Mouse (Mus musculus): ENCODE measurements around the gene Fgfr2.

DNA sequence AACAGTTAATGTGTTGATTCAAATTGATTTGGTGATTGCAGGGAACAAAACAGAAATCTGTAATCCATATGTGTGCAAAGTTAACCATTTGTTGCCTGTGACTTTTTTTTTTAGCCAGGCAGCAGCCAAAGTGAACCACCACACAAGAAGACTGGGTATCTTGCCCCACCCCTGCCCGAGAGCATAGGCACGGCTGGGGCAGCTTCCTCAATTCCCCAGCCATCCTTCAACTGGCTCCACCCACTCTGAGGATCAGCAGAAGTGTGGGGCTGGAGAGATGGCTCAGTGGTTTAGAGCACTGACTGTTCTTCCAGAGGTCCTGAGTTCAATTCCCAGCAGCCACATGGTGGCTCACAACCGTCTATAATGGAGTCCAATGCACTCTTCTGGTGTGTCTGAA, 581.6 kb downstream of the Fgfr2 start:
- TF ChIP-seq POLR2A (IDR thresholded peaks at IDR 0.05; ENCODE audit: control insufficient read depth, low read depth, low read length), result no peak
- no peak for TF ChIP-seq CTCF (IDR thresholded peaks at IDR 0.05; ENCODE audit: control insufficient read depth, insufficient read depth, insufficient replicate concordance, low read depth, low read length)
